Mouse (Mus musculus) forebrain, embryonic 15.5 days (tissue): ENCODE results near the gene Cdk2. TPM values are rescaled to one million over a fixed set of nuclear protein-coding genes. Genes with fewer than 3 reads are reported as not detected.

Experiments
- ATAC-seq: fragments of 200-750 bp; cut with Nextera tagmentation; replicated peaks from 2 replicates; pipeline ENCODE4 v1.8.0; 2017; ENCODE audit warnings: mild to moderate bottlenecking, moderate TSS enrichment, moderate library complexity
- H3K27ac ChIP-seq: fragments of 300-500 bp; sonication (generic); replicated peaks from 2 replicates; pipeline ENCODE4 v1.5.1; 2015; ENCODE audit warnings: mild to moderate bottlenecking, inconsistent platforms
- H3K27me3 ChIP-seq: fragments of 300-500 bp; sonication (generic); 2 replicates; pipeline ENCODE4 v1.6.1; 2015; ENCODE audit warnings: inconsistent platforms
- H3K36me3 ChIP-seq: fragments of 300-500 bp; sonication (generic); 2 replicates; pipeline ENCODE4 v1.6.1; 2015; ENCODE audit warnings: mild to moderate bottlenecking, inconsistent platforms
- H3K4me1 ChIP-seq: fragments of 300-500 bp; sonication (generic); 2 replicates; pipeline ENCODE4 v1.6.1; 2015; ENCODE audit warnings: inconsistent platforms
- H3K4me2 ChIP-seq: fragments of 300-500 bp; sonication (generic); replicated peaks from 2 replicates; pipeline ENCODE4 v1.6.1; 2015; ENCODE audit warnings: mild to moderate bottlenecking, inconsistent platforms
- H3K4me3 ChIP-seq: fragments of 300-500 bp; sonication (generic); 2 replicates; pipeline ENCODE4 v1.5.1; 2015; ENCODE audit warnings: mild to moderate bottlenecking, inconsistent platforms
- H3K9ac ChIP-seq: fragments of 300-500 bp; sonication (generic); replicated peaks from 2 replicates; pipeline ENCODE4 v1.6.1; 2015; ENCODE audit warnings: mild to moderate bottlenecking, inconsistent platforms
- H3K9me3 ChIP-seq: fragments of 300-500 bp; sonication (generic); 2 replicates; pipeline ENCODE4 v1.6.1; 2016; ENCODE audit warnings: inconsistent platforms
- WGBS: fragments of 180-500 bp; shearing (Covaris S2); methylation state at CpG from one replicate; pipeline ENCODE4 v1.1.7; 2015; ENCODE audit warnings: mixed read lengths; 5-methylcytosine and 5-hydroxymethylcytosine counted together
- polyA plus RNA-seq: library from polyadenylated mRNA; unstranded; fragments of >200 nt; fragmentation: Nextera tagmentation; extraction: Ambion mirVana; gene quantifications from 2 replicates; pipeline ENCODE4 v1.2.1, GENCODE M21; 2015

The Cdk2 gene
- polyA plus RNA-seq, result 37.6 and 39.7 TPM in 2 replicates

DNA sequence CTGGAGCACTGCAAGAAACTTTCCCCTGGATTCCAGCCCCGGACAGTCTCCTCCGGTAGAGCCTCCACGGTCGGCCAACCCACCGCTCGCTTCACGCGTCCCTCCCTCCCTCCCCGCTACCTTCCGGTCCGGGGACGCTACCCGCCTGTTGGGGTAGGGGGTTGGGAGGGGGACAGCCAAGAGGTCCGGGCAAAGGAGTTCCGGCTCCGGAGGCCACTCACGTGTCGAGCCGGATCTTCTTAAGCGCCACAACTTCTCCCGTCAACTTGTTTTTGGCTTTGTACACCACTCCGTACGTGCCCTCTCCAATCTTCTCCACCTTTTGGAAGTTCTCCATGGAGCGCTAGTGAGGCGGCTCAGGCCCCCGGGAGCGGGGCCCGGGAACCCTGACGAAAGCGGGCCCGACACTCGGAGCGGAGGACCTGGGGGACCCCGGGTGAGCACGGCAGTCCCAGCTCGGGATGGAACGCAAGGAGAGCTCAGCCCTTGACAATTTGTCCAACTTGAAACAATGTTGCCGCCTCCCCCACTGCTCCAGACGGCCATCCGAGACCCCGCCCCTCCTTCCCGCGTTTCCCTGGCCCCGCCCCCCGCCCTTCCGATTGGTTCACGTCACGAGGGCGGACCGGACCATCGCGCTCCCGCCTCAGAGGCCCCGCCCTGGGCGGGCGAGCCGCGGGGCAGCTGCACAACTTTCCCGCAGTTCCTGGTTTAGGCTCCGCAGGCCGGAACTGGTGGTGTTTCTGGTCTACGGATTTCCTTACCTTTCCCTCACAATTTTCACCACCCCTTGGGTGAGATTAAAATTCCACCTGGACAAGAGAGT, at the start of gene Cdk2:
Cdk2 (minus strand) TSS at position 541 of the 826 bp plus-strand sequence.
- no peaks in the 10 kb centered on the region for H3K9me3 ChIP-seq
- peak within 1 kb of the TSS; percentile 58 for H3K9ac ChIP-seq
- peak; percentile 92 for ATAC-seq
- no peaks in the 10 kb centered on the region for H3K36me3 ChIP-seq
- WGBS, result under 1% methylated on average over 59 of the region's 62 CpGs
- H3K4me3 ChIP-seq, result peak within 1 kb of the TSS; percentile 69
- H3K4me2 ChIP-seq, result peak within 1 kb of the TSS; percentile 84
- H3K27ac ChIP-seq, result peak within 1 kb of the TSS; percentile 75
- no peaks in the 10 kb centered on the region for H3K27me3 ChIP-seq
- peaks cover 12% of the 10 kb centered on the region for H3K4me1 ChIP-seq

DNA sequence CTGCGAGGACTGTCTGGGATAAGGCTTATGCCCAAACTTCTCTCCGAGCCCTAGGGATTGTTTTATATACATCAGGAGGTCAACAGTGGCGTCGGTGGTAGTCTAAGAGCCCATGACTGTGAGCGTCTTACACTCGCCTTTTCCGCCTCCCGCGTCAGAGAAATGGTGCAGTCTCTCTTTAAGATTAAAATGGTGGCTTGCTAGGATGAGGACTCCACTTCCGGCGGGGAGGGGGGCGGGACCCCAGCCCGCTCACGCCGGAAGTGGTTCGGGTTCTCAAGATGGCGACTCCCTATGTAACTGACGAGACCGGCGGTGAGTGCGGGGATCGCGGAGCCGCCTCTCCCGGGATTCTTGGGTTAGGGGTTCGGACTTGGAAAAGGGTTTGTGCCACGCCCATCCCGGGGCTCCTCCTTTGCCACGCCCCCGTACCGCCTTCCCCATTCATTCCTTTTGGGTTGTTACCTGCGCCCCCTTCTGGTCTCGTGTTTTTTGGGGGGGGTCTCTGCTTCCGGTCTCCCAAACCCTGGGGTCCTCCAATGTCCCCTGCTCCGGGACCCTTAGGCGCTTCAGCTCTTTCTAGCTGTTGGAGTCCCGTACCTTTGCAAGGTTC, 43.5 kb upstream of the Cdk2 start:
- ATAC-seq, result peak; percentile 95
- peak overlapping the region; percentile 70 for H3K9ac ChIP-seq
- H3K36me3 ChIP-seq, result 0 out of 2 replicates have a peak, but pooled peaks cover 2% of the 10 kb centered on the region
- H3K4me3 ChIP-seq, result peak overlapping the region; percentile 83
- under 1% methylated on average over 37 of the region's 37 CpGs for WGBS
- H3K4me2 ChIP-seq, result peak overlapping the region; percentile 86
- H3K27me3 ChIP-seq, result peaks cover 19% of the 10 kb centered on the region; the same call in 1 of the 2 replicates
- no peaks in the 10 kb centered on the region for H3K9me3 ChIP-seq
- H3K4me1 ChIP-seq, result peaks cover 36% of the 10 kb centered on the region
- peak overlapping the region; percentile 92 for H3K27ac ChIP-seq

DNA sequence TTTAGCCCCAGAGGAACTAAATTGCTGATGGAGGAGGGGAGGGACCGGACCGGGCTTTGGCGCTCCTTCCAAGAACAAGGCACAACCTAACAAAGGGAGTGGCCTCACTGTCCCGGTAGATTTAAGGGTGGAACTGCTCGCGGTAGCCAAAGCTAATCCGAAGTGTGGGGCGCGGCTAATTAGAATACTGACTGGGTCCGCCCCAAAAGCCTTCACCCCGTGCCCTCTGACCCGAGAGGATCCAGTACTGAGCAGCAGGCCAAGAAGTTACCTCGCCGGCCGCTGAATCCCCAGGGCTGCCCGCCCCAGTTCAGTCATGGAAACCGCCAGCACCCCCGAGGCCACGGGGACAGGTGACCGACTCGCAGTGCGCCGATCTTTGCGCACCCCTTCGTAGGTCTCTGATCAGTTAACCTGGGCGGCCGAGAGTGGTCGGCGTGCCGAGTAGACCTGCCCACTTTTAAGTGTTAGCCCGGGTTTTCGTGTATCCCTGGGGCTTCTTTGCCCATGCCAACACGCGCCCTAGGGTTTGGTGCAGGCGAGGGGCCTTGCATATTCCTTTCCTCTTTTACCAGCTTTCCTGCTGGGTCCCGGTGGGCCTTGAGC, 42.9 kb upstream of the Cdk2 start, which contains the start of gene Pym1:
Pym1 (plus strand) TSS at position 244 of the 606 bp plus-strand sequence.
- Histone ChIP-seq H3K27me3 (peaks cover 25% of the 10 kb centered on the region; the same call in 1 of the 2 replicates), H3K4me1 (peaks cover 40% of the 10 kb centered on the region), H3K9me3 (no peaks in the 10 kb centered on the region), H3K9ac (peak within 1 kb of the TSS; percentile 70), H3K36me3 (no peaks in the 10 kb centered on the region), H3K4me3 (peak within 1 kb of the TSS; percentile 83), H3K27ac (peak within 1 kb of the TSS; percentile 92), H3K4me2 (peak within 1 kb of the TSS; percentile 86)
- under 1% methylated on average over 36 of the region's 36 CpGs for WGBS
- peak; percentile 55 for ATAC-seq

DNA sequence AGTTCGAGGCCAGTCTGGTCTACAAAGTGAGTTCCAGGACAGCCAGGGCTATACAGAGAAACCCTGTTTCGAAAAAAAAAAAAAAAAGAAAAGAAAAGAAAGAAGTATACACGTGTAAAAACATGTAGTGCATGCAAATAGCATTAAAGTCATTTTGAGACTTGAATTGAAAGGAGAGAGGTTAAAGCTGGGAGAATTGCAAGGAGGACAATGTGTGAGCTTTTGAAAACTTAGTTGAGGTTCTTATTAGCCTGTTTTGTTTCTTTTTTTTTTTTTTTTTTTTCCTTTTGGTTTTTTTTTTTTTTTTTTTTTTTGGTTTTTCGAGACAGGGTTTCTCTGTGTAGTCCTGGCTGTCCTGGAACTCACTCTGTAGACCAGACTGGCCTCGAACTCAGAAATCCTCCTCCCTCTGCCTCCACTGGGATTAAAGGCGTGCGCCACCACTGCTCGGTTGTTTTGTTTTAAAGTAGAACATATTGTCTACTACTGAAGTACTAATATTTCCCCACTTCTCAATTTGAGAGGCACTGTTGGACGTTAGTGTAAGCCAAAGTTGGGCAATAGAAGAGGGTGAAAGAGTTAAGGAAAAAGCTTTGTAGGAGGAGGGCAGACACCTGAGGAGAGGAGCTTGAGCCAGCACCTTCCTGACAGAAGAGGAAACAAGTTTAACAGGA, 42.3 kb upstream of the Cdk2 start:
- ATAC-seq, result no peak
- H3K9me3 ChIP-seq, result no peaks in the 10 kb centered on the region
- peaks cover 40% of the 10 kb centered on the region for H3K4me1 ChIP-seq
- H3K9ac ChIP-seq, result peak overlapping the region; percentile 70
- H3K4me3 ChIP-seq, result peak overlapping the region; percentile 83
- peak overlapping the region; percentile 92 for H3K27ac ChIP-seq
- no peaks in the 10 kb centered on the region for H3K36me3 ChIP-seq
- H3K27me3 ChIP-seq, result peaks cover 31% of the 10 kb centered on the region; the same call in 1 of the 2 replicates
- WGBS, result 38% methylated on average over 9 of the region's 9 CpGs
- peak overlapping the region; percentile 86 for H3K4me2 ChIP-seq

DNA sequence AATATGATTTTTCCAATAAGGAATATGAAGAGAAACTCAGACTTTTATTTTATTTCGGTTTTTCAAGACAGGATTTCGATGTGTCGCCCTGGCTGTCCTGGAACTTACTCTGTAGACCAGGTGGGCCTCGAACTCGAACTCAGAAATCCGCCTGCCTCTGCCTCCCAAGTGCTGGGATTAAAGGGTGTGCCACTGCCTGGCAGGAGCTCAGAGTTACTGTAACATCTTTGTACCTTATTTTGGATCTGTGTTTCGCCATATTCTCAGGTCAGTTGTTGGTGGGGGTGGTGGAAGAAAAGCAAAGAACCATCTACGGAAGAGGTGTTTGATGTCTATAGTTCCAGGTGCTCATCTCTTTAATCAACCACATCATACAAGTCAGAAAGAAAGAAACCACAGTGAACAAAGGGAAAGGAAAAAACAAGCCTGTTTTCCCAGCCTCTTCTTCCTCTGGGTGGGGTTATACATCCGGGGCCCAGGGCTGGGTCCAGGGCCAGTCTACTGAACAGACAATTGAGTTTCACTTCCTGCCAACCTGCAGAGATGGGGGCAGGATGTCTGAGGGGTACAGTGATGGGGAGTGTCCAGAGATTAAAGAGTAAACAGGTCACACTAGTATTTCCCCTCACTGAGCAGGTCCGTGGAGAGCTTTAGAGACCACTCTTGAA, 41.2 kb upstream of the Cdk2 start:
- ATAC-seq, result no peak
- no peaks in the 10 kb centered on the region for H3K36me3 ChIP-seq
- H3K4me1 ChIP-seq, result peaks cover 40% of the 10 kb centered on the region
- no peak overlapping the region for H3K4me2 ChIP-seq
- H3K9ac ChIP-seq, result no peak overlapping the region
- 95% methylated on average over 10 of the region's 10 CpGs for WGBS
- H3K4me3 ChIP-seq, result no peak overlapping the region
- no peaks in the 10 kb centered on the region for H3K9me3 ChIP-seq
- H3K27ac ChIP-seq, result no peak overlapping the region
- H3K27me3 ChIP-seq, result peaks cover 38% of the 10 kb centered on the region; the same call in 1 of the 2 replicates

DNA sequence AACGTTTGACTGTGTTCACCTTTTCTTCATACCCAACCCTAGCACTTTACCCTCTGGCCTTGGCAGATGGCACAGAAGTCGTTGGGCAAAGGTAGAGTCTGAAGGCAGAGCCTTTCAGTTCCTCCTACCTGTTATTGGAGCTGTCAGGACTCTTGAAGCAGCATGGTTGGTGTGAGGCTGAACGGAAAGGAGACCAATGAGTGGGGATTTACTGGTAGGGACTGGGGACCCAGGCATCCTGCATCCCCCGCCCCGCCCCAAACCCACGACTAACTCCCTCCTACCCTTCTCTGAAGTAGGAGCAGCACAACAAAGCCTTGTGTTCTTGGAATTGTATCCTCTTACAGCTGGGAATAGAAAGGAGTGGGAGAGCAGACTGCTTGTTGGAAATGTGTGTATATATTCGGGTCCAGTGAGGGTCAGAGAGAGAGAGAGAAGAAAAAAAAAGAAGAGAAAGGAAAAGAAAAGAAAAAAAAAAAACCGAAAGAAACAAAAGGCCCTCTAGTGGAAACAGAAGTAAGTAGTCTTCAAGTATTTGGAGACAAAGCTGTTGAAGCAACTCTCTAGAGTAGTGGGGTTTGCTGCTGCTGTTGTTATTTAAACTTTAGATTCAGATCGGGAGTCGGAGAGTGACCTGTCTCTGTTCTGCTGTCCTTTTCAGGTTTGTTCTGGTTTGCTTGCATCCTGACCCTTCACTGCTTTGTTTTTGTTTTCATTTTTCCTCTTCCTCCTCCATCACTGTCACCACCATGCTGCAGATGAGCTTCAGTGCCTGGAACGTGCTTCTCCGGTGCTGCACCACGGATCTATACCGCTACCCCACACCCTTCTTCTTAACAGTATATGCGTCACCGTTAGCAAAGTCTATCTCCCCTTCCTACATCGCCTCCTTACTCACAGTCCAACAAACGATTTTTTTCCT, 40.1 kb upstream of the Cdk2 start, which contains the start of gene Dgka:
Dgka (minus strand) TSS at position 176 of the 922 bp plus-strand sequence.
- Histone ChIP-seq H3K9ac (peak within 1 kb of the TSS; percentile 53), H3K27me3 (peaks cover 38% of the 10 kb centered on the region; the same call in 1 of the 2 replicates), H3K4me1 (peaks cover 32% of the 10 kb centered on the region), H3K4me2 (peak within 1 kb of the TSS; percentile 84), H3K9me3 (no peaks in the 10 kb centered on the region), H3K36me3 (no peaks in the 10 kb centered on the region), H3K4me3 (peak within 1 kb of the TSS; percentile 51), H3K27ac (no peak within 1 kb of the TSS)
- WGBS, result 23% methylated on average over 18 of the region's 18 CpGs
- ATAC-seq, result no peak

DNA sequence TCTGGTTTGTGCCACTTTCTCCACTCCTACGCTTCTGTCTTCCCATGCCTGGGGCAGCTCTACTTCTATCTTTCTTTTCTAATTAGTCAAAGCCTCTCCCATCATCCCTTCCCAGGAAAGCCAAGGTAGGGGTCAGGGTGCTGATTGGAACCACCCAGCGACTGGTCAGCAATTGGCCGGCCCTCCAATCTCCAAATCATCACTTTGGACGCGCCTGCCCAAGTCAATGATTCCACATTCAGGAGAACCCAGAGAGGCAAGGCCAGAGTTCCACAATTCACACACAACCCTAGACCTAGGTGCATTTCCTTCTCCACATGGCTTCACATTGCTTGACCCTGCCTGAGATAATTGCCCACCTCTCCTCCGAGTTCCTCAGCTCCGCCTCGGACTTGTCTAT, 39.4 kb upstream of the Cdk2 start:
- ATAC-seq, result no peak
- WGBS, result 21% methylated on average over 8 of the region's 8 CpGs
- Histone ChIP-seq H3K9ac (peak overlapping the region; percentile 53), H3K4me3 (peak overlapping the region; percentile 51), H3K27me3 (peaks cover 38% of the 10 kb centered on the region; the same call in 1 of the 2 replicates), H3K4me1 (peaks cover 25% of the 10 kb centered on the region), H3K9me3 (no peaks in the 10 kb centered on the region), H3K36me3 (no peaks in the 10 kb centered on the region), H3K27ac (no peak overlapping the region), H3K4me2 (peak overlapping the region; percentile 84)

DNA sequence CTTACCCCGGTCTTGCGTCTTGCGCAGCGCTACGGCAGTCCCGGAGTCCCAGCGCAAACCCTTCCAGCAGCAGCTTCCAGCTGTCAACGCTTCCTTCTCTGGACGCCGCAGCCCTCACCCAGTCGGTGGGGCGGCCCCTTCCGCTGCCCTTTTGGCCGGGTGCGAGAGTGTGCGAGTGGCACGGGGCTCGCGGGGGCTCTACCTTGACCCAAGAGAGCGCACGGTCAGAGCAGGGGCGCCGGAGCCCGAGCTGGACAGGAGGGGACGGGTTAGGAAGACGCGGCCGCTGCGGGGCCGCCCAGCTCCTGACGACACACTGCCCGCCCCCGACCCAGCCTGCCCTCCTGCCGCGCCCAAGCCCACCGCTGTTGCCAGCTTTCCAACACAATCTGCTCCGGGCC, 39.0 kb upstream of the Cdk2 start:
- peaks cover 21% of the 10 kb centered on the region for H3K4me1 ChIP-seq
- peaks cover 38% of the 10 kb centered on the region; the same call in 1 of the 2 replicates for H3K27me3 ChIP-seq
- peak overlapping the region; percentile 51 for H3K4me3 ChIP-seq
- H3K27ac ChIP-seq, result no peak overlapping the region
- H3K36me3 ChIP-seq, result no peaks in the 10 kb centered on the region
- H3K9ac ChIP-seq, result peak overlapping the region; percentile 53
- H3K4me2 ChIP-seq, result peak overlapping the region; percentile 84
- WGBS, result under 1% methylated on average over 35 of the region's 37 CpGs
- no peaks in the 10 kb centered on the region for H3K9me3 ChIP-seq
- no peak for ATAC-seq

DNA sequence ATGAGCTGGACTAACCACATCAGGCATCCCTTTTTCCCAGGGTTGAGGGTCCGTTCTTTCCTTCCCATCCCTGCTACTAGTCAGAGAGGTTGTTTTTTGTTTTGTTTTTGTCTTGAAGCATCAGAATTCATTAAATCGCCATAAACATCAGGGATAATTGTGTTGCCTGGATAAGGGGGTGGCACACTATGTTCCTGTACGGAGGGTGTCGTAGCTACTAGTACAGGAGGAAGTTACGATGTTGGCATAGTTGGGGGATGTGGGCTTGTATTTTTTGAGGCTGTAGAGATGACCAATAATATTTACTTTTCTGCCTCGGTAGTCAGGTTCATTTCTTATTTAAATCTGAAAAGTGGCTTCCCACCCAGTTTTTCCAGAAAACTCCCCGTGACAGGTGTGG, 38.4 kb upstream of the Cdk2 start:
- Histone ChIP-seq H3K9ac (peak overlapping the region; percentile 53), H3K4me2 (peak overlapping the region; percentile 84), H3K27ac (no peak overlapping the region), H3K9me3 (no peaks in the 10 kb centered on the region), H3K4me3 (peak overlapping the region; percentile 51), H3K4me1 (peaks cover 21% of the 10 kb centered on the region), H3K36me3 (no peaks in the 10 kb centered on the region), H3K27me3 (peaks cover 38% of the 10 kb centered on the region; the same call in 1 of the 2 replicates)
- no peak for ATAC-seq
- WGBS, result 9% methylated on average over 7 of the region's 7 CpGs

DNA sequence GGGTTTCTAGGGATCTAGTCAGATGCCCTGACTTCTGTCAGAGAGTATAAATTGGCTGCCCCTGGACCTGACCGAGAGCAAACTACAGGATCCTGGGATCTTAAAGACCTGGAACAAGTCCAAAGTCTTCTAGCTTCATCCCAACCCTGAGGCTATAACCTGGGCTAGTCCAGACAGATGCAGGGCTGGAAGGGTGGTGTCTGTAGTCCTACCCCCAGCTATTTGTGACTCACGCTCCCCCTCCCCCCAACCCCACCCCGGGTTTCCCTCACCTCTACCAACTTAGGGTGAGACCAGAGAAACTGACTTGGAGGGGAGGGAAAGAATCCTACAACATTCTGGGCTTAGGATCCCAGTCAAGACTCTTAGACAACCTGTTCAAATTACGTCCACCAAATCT, 37.8 kb upstream of the Cdk2 start:
- H3K4me3 ChIP-seq, result no peak overlapping the region
- no peaks in the 10 kb centered on the region for H3K9me3 ChIP-seq
- H3K36me3 ChIP-seq, result no peaks in the 10 kb centered on the region
- H3K9ac ChIP-seq, result no peak overlapping the region
- no peak overlapping the region for H3K27ac ChIP-seq
- ATAC-seq, result no peak
- WGBS, result 35% methylated on average over 4 of the region's 4 CpGs
- peaks cover 38% of the 10 kb centered on the region; the same call in 1 of the 2 replicates for H3K27me3 ChIP-seq
- H3K4me2 ChIP-seq, result no peak overlapping the region
- peaks cover 21% of the 10 kb centered on the region for H3K4me1 ChIP-seq
